Mouse (Mus musculus) yolk sac, embryonic 10.5 days (tissue): ENCODE measurements around the gene Drd4.
A peak's percentile ranks its signal among the peaks of the same experiment; 100 is the strongest.

ENCODE experiments used
- DNase-seq: peaks from one replicate; pipeline ENCODE4 v3.0.0-alpha.2; 2017; ENCODE audit warnings: low spot score

Drd4 gene

DNA sequence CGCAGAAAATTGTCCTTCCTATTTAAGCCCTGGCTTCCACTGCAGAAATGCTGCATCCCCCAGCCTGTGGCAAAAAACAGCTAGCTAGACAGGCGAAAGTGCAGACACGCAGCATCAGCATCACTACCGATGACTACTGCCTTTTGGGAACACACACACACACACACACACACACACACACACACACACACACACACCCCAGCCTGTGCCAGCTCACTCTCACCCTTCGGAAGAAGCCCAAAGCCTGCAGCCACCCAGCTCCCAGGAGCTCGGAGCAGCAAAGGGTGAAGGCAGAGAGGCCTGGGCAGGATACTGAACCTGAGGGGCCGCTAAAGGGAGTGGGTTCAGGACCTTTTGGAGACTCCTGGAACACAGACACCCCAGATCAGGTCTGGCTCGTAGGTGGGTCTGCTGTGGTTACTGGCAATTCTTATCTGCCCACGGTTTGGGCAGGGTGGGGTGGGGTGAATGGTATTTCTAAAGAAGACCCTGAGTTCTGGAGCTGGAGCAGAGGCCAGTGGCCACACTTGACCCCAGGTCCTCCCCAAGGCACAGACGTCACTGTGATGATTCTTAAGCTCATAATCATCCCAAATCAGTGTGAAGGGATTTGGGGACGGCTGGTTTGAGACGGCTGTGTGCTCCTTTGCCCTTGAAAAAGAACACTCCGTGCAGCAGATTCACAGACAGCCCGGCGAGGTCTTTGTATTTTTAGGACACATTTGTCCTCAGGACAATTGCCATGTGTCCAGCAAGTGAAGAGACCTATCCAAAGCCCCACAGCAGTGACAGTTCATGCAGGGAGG, 980 bp downstream of the Drd4 start:
- DNase-seq = no peak

DNA sequence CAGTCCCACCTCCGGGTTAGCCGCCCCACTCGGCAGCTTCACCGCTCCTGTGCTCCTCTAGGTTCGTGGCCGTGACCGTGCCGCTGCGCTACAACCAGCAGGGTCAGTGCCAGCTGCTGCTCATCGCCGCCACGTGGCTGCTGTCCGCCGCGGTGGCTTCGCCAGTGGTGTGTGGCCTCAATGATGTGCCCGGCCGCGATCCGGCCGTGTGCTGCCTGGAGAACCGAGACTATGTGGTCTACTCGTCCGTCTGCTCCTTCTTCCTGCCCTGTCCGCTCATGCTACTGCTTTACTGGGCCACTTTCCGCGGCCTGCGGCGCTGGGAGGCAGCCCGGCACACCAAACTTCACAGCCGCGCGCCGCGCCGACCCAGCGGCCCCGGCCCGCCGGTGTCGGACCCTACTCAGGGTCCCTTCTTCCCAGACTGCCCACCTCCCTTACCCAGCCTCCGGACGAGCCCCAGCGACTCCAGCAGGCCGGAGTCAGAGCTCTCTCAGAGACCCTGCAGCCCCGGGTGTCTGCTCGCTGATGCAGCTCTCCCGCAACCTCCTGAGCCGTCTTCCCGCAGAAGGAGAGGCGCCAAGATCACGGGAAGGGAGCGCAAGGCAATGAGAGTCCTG, 2.2 kb downstream of the Drd4 start:
- peak; percentile 19 for DNase-seq

DNA sequence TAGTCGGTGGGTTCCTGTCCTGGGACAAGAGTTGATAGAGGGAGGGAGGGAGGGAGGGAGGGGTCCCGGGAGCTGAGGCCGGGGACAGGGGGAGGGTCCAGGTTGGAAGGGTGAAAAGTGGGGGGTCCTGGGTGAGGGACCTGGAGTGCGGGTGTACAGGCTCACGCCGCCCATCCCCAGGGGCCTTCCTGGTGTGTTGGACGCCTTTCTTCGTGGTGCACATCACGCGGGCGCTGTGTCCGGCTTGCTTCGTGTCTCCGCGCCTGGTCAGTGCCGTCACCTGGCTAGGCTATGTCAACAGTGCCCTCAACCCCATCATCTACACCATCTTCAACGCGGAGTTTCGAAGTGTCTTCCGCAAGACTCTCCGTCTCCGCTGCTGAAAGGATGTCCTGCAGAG, 2.7 kb downstream of the Drd4 start:
- DNase-seq = no peak

GRCm38 (mm10) chr7:141297926-141298650, 6.3 kb downstream of the Drd4 start:
- no peak for DNase-seq

GRCm38 (mm10) chr7:141299175-141299574, 7.4 kb downstream of the Drd4 start:
- DNase-seq = no peak

DNA sequence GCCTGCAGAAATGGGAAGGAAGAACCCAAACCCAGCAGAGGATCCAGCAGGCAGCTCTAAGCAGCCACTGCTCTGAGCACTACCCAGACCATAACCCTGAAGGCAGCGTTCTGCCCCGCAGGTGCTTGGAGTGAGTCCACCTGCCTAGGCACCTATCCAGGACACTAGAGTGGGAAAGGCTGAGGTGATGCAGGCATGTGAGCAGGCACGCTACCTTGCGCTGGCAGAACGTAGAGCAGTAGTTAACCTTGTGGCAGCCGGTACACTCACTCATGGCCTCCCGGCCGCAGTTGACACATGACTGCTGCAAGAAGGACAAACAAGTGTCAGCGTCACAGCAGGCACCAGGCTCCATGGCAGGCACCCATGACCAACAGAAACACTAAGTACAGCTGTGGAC, 9.6 kb downstream of the Drd4 start:
- no peak for DNase-seq

GRCm38 (mm10) chr7:141302702-141303268, 11.0 kb downstream of the Drd4 start:
- DNase-seq = no peak

GRCm38 (mm10) chr7:141304537-141304936, 12.7 kb downstream of the Drd4 start:
- no peak for DNase-seq

DNA sequence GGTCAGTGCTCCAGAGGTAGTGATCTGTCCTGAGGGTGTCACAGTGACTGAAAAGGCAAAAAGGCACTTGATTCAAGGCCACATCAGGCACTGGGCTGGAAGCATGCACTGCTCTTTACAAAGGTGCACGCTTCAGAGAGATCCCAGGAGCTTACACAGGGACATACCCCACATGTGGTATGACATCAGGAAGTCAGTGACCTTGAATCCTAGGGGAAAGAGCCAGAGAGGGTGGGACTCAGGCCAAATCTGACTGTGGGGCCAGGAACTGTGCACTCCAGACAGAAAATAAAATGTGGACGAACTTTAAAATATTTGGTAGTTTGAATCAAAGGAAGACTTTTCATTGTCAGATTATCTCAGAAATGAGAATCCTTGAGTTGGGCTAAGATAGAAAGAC, 22.6 kb downstream of the Drd4 start:
- no peak for DNase-seq

DNA sequence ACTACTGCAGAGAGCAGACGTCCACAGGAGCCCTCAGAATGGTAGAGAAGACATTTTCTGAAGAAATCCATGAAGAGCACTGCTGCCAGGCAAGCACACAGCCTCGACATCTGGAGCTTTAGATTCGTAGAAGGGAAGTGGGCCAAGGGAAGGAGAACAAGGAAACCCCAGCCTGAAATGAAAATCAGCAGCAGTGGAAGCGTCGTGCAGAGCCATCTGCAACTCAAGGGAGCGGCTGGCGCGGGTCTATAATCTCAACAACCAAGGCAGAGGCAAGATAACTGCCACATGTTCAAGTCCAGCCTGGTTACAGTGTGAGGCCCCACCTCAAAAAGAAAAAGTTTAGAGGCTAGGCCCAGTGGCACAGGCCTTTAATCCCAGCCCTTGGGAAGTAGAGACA, 23.3 kb downstream of the Drd4 start:
- DNase-seq = no peak

GRCm38 (mm10) chr7:141315974-141316373, 24.2 kb downstream of the Drd4 start:
- DNase-seq = no peak

GRCm38 (mm10) chr7:141317619-141318132, 25.9 kb downstream of the Drd4 start:
- DNase-seq = no peak

DNA sequence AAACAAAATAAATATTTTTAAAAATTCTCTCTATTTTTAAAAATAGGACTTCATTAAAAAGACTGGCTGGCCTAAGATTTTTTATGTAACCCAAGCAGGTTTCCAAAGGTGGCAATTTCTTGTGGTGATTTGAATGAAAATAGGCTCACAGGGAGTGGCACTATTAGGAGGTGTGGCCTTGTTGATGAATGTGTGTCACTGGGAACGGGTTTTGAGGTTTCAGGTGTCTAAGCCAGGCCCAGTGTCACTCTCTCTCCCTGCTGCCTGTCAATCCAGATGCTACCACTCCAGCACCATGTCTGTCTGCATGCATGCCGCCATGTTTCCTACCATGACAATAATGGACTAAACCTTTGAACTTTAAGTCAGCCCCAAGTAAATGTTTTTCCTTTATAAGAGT, 27.6 kb downstream of the Drd4 start:
- no peak for DNase-seq

DNA sequence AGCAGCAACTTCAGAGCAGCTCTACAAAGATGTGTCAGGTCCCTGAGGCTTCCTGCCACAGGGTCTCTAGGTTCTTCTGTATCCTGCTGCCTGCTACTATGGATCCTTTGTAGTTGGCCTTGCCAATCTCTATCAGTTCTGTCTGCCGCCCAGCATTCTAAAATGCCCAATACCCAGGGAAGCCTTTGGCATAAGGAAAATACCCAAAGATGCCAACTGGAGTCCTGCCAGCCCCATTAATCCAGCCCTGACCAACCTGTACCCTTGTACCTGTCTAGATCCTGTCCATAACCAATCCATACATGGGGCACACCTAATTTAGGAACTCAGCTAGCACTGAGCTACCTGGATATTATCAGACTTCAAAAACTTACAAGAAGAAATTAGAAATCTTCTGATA, 32.9 kb downstream of the Drd4 start:
- no peak for DNase-seq

DNA sequence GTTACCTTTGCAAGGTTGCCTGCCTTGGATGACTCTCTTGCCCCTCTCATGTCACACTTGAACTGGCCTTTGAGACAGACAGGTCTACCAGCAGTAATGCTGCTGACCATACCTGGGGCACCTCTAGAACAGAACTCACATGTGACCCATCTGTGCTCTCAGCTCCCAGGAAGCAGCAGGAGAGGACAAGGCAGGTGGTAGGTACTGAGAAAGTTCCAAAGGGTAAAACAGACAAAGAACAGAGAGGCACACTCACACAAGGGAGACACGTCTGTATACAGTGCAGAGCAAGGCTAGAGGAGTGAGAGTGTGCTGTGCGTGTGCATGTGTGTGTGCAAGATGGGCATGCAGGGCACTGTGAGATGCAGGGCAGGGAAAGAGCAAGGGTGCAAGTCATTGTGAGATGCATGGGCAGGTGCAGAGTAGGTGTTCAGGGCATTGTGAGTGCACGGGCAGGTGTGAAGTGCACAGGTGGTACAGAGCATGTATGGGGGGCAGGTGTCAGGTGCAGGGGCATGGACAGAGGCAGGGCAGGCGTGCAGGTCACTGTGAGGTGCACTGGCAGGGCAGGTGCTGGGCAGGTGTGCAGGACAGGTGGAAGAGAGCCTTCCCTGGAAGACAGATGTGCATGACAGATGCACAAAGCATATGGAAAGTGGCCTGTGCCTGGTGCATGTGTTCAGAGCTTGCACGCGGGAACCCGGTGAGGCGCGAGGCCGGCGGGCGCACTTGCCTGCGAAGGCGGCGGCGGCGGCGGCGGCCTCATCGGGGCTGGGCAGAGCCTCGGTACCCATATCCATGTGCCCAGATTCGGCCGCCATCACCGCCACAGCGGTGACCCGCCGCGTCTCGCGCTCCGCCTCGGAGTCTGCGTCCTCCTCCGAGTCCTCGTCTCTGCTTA, 35.0 kb downstream of the Drd4 start:
- no peak for DNase-seq

GRCm38 (mm10) chr7:141327469-141328372, 35.9 kb downstream of the Drd4 start, which contains the start of the genes Deaf1 and Tmem80:
Deaf1 (minus strand) TSS chr7:141327690.
Tmem80 (plus strand) TSS chr7:141327739.
- DNase-seq = peak; percentile 97

- no peak for DNase-seq
Observed at GRCm38 (mm10) chr7:141328373-141328990, 36.7 kb downstream of the Drd4 start.

DNA sequence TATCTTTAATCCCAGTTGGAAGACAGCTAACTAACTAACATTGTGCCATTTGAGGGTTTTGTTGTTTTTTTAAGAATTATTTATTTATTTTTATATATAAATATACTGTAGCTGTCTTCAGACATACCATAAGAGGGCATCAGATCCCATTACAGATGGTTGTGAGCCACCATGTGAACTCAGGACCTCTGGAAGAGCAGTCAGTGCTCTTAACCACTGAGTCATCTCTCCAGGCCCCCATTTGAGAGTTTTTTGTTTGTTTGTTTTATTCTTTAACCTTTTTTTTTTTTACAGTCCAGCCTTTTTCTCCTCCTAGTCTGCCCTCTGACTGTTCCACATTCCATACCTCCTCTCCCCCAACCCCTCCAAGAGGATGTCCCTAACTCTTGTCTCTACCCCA, 38.9 kb downstream of the Drd4 start:
- no peak for DNase-seq

- DNase-seq = no peak
Observed at GRCm38 (mm10) chr7:141331990-141332389, 40.2 kb downstream of the Drd4 start.
